Mouse (Mus musculus): Measurements from ENCODE around the gene Arhgap42.

Arhgap42 gene

DNA sequence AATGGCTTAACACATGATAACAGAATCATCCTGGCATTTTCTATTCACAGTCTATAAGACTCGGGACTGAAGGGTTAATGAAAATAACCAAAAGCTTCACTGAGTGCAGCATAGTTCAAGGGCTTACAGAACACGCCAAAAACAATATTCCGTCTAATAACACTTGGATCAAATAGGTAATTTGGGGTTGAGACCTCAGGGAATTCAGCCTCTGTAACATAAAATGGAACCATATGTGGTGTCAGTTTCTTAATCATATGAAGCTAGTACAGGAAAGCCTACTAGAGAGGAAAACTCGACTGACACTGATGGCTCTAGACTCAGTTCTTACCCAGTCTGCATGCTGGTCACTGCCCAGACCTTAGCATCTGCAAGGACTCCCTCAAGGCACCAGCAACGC, 95.8 kb downstream of the Arhgap42 start:
- DNase-seq (ENCODE audit: low read depth, low spot score) = peak; percentile 38

DNA sequence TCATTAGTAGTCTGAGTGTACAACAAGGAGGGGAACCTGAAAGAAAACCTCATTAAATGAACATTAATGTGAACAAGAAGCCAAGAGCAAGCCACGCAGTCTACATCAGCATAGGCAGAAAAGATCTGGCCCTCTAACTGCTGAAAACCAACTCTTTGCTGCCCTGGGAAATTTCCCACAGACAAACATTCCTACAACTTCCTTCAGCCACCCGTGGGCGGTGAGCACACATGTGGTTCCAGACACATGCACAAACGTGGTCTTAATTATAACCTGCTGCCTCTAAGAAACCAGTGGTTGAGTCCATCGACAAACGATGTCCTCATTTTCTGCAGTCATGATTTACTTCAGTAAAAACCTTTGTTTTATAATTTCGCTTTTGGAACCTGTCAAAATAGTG, 96.3 kb downstream of the Arhgap42 start:
- DNase-seq (ENCODE audit: low read depth, low spot score) = peak; percentile 55

GRCm38 (mm10) chr9:9142144-9142543, 96.8 kb downstream of the Arhgap42 start:
- no peak for DNase-seq (ENCODE audit: low read depth, low spot score)

DNA sequence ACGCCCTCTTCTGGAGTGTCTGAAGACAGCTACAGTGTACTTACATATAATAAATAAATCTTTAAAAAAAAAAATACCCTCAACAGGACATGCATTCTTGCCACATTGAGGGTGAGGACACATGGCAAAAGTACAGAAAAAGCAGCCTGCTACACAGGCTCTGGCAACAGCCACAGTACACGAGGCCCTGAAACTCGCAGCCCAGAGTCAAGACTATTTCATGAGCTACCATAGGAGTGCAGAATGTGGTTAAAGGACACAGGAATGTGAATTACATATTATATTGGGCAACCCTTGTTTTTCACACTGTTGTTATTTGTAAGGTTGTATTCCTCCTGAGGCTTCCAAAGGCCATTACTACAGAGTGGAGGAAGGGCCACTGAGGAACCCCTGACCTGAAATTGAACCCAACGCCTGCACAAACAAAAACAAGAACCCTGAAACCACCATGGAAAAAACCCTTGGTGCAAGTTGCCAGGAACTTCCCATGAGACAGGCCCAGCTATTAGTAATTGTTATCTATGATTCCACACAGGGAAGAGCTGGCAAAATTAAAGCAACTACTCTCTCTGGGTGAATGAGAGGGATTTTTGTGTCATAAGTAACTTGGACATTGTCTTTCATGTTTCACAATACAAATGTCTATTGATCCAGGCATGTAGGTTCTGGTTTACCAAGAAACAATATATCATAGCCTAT, 109.8 kb downstream of the Arhgap42 start:
- DNase-seq (ENCODE audit: low read depth, low spot score) = no peak

GRCm38 (mm10) chr9:9127041-9127755, 111.7 kb downstream of the Arhgap42 start:
- DNase-seq (ENCODE audit: low read depth, low spot score) = peak; percentile 23

- DNase-seq (ENCODE audit: low read depth, low spot score) = peak; percentile 21
These were observed 114.7 kb downstream of the Arhgap42 start for GRCm38 (mm10) chr9:9124156-9124555.

DNA sequence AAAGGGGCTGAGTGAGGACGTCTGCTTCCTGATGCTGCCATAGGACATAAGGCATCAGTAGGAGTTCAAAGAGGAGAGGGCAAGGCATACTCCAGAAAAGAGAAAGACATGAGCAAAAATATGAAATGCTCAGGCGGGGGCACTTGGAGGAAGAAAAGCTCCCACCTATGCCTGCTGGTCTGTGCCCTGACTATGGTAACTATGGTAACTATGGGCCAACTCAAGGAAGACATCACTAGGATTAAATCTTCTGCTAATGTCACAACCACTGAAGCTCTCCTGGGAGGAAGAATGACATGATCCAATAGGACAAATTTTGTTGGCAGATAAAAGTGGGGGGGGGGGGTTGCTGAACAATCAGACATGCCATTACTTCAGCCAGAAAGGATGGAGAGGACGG, 124.6 kb downstream of the Arhgap42 start:
- DNase-seq (ENCODE audit: low read depth, low spot score) = no peak

DNA sequence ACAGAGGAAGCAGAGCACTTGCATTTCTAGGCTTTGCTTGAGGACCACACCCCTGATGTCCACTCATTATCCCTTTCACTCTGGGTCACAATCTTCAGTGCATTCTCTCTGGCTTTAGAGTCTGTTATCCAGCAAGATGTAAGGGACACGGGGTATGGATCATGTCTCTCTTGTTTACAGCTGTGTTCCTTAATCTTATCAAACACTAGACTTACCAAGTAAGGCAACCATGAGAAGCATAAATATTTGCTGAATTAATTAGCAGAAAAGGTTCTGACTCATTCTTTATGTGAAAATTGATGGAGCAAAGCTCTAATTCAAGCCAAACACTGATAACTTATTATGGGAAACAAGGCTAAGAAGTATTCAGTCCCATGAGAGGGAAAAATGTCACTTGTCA, 125.1 kb downstream of the Arhgap42 start:
- DNase-seq (ENCODE audit: low read depth, low spot score) = no peak

DNA sequence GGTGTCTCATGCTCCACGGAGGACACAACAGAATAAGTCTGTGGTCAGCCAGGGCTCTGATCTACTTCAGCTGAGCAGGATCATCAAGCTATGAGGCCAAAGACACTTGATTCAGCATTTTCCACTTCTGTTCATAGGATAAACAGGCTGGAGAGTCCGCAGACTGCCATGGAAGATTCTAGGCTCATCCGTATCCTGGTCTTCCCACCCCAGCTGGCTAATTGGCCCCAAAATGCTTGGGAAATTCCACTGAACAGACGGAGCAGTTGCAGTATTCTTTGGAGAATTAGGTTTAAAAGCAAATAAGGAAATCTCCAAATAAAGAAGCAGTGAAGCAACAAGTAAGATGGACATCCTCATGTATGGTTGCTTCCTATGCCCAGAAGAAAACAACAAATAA, 126.0 kb downstream of the Arhgap42 start:
- DNase-seq (ENCODE audit: low read depth, low spot score) = no peak

DNA sequence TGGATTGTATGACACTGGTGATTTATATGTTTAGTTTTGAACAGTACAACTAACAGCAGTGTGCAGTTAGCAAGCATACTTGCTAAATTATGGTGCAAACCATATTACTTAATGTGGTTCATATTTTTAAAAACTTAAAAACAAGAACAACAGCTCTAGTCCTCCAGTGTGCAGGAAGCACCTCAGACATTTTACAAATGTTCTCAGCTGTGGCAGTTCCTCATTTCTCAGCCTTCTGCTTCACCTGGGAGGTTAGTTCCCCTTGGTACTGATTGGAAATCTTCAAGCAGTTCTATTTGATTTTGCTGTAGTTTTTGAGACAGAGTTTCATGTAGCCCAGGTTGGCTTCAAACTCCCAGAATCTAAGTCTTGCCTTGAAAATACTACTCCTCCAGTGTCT, 131.2 kb downstream of the Arhgap42 start:
- no peak for DNase-seq (ENCODE audit: low read depth, low spot score)

DNA sequence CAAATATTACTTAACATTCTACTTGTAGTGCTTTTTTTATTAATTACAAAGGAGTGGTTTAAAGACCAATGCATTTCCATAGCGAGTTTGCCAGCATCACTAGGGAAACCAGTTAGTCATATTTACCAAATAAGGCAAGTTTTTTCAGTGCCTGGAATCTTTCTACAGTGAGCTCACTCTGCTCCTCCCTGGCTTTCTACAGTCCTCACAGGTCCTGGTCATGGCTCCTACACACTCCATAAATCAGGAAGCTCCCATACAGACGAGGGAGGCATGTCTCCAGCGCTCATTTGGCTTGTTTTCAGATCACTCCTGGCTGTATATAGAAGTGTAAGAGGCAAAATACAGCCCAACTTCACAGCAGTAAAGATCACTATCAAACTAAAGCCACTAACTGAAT, 134.1 kb downstream of the Arhgap42 start:
- no peak for DNase-seq (ENCODE audit: low read depth, low spot score)

GRCm38 (mm10) chr9:9102158-9102514, 136.8 kb downstream of the Arhgap42 start:
- DNase-seq (ENCODE audit: low read depth, low spot score) = no peak

DNA sequence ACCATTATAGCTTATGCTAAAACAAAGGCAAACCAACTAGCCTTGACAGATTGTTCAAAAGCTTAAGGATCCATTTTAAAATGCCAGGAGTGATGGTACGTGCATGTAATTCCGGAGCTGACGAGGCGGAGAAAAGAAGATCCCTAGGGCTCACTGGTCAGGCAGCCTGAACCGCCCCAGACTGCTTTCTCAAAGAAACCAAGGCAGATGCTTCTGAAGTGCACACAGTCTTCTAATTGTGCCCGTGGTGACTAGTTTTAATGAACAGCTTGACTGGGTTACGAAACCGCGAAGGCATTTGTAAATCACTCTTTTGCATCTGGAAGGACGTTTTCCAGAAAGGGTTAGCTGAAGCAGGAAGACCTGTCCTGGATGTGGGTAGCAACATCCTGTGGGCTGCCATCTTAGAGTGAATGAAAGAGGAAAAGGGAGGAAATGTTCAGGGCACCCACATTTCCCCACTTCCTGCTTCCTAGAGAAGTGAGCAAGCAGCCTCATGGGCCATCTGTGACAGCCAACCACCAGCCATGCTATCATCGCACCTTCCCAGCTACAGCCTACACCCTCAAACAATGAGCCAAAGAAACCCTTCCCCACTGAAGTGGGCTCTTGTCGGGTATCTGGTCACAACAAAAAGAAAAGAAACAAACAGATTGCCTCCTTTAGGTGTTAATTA, 137.3 kb downstream of the Arhgap42 start:
- DNase-seq (ENCODE audit: low read depth, low spot score) = no peak

DNA sequence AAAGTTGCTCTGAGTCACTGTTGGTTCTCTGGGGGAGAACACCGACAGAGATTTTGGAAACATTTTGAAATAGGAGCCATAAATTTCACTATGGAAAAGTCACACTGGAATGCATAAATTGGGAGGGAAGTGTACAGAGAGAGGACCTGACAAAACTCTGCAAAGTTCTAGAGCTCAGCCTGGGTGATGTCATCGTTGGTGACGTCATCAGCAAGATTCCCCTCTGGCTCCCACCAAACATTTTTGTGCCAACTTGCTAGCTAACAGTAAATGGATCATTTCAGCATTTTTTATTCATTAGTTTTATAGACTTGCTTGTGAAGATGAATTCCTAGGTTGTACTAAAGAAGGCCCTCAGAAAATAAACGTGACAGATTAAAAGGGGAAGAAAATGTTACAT, 137.8 kb downstream of the Arhgap42 start:
- DNase-seq (ENCODE audit: low read depth, low spot score) = no peak

DNA sequence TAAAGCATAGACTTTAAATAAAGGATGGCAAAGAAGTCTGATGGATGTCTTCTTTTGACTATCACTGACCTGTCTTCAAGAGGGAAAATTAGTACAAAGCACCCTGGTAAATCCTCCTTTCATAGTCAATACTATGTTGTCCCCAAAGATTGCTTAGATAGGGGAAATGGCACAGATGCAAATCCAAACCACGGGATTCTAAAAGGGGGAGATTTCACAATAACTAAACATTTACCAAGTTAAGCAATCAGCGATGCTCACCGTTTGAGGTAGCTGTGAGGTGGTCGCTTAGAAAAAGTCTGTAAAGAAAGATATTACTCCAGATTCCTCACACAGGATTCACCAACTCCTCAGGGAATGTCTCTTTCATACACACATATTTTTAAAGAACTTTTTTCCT, 141.1 kb downstream of the Arhgap42 start:
- no peak for DNase-seq (ENCODE audit: low read depth, low spot score)

DNA sequence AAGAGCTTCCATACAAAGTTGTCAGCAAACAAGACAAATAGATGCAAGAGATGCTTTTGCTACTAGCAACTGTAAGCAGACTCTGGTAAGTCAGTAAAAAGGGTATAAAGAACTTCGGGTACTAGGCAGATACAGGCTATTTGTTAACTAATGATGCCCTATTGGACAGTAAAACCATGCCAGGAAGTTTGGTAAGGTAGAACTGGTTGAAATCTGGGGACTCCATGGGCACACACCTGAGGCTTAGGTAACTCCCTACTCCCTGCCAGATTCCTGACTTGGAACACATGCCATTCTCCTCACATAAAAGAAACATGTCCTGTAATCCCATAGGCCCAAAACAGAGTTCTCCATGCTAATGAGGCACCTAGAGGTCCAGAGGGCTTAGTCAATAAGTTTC, 142.1 kb downstream of the Arhgap42 start:
- DNase-seq (ENCODE audit: low read depth, low spot score) = no peak

GRCm38 (mm10) chr9:9093096-9093495, 145.8 kb downstream of the Arhgap42 start:
- DNase-seq (ENCODE audit: low read depth, low spot score) = peak; percentile 65

- DNase-seq (ENCODE audit: low read depth, low spot score) = no peak
These were observed 155.5 kb downstream of the Arhgap42 start for GRCm38 (mm10) chr9:9083441-9083840.

DNA sequence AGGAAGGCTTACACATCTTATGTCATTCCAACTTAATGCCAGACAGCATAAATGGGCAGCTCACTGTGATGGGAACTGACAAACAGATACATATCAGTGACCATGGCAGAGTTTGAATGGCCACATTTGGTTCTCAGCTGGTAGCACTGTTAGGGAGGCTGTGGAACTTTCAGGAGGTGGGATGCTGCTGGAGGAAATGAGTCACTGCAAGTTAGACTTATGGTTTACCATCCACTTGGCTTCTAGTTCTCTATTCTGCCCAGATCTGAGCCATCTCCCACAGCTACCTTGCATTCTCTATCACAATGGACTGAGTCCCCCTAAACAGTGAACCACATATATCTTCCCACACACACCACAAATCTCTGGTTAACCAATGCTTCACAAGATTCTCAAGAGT, 186.0 kb downstream of the Arhgap42 start:
- no peak for DNase-seq (ENCODE audit: low read depth, low spot score)

DNA sequence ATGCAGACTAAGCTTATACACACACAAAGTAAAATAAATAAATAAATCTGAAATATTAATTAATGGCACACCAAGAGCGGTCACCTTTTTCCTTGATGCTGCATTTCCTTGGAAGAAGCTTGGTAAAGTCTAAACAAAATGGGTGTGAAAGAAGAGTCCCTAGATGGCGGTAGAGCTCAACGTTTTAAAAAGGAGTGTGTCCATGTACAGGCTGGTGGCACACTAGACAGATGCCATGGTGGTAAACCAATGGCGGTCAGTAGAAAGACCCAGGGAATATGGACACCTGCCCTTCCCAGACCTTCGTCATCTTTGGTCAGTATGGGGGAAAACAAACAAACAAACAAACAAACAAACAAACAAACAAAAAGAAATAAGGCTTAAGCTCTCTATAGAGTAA, 187.7 kb downstream of the Arhgap42 start:
- peak; percentile 41 for DNase-seq (ENCODE audit: low read depth, low spot score)

GRCm38 (mm10) chr9:9049202-9049601, 189.7 kb downstream of the Arhgap42 start:
- peak; percentile 45 for DNase-seq (ENCODE audit: low read depth, low spot score)

DNA sequence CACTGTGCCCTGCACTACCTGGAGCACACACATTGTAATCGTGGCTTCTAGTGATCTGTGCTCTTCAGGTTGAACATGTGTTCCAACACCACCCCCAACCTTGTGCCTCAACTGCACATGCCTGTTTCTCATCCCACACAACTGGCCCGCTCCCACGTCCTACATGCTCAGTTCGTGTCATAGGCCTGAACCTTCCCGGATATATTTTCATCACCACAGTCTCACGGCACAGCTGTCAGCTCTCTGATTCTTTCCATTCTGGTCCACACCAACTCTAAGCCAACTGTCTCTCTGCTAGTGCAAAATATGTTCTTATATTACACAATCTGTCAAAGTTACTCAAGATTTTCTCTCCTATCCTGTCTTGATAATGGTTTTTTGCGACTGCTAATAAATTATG, 197.9 kb downstream of the Arhgap42 start:
- no peak for DNase-seq (ENCODE audit: low read depth, low spot score)

Data from forelimb bud, embryonic 11.5 days (tissue).